8 mouse cellular contexts compared by ENCODE assay signal in genomic region chr2:71786591-71787155, GRCm38 (mm10). TPM values are rescaled to one million over a fixed set of nuclear protein-coding genes. Genes with fewer than 3 reads are reported as not detected.
DNase-seq lines count a peak whose midpoint lies in the region; ATAC-seq and TF ChIP-seq lines count a peak whose summit lies in the region.

No protein-coding gene starts in this region.

- intact Hi-C loops in heart, postnatal 14 days (cut with DNase I): loop anchor here (5.0 kb wide), 2 partner anchors 74 to 114 kb away; no protein-coding TSS in a partner anchor

- H3K4me3 ChIP-seq in MEL (ENCODE audit: control insufficient read depth in 1 of 2, insufficient read depth in 1 of 2, low read depth in 2 of 2, low read length in 2 of 2): peak overlapping the region; percentile 68 to 69
- peak overlapping the region; percentile 80 for H3K4me3 ChIP-seq in forebrain, embryonic 12.5 days (replicated peaks)
- peak overlapping the region; percentile 73 for H3K4me3 ChIP-seq in lung, embryonic 14.5 days (ENCODE audit: low read depth, low read length)
- peak overlapping the region; percentile 75 for H3K4me3 ChIP-seq in neural tube, embryonic 14.5 days (ENCODE audit: low read depth, low read length)

- H3K4me2 ChIP-seq in forebrain, embryonic 12.5 days: peak overlapping the region; percentile 95
- peak overlapping the region; percentile 89 for H3K4me2 ChIP-seq in lung, embryonic 14.5 days
- peak overlapping the region; percentile 93 for H3K4me2 ChIP-seq in neural tube, embryonic 14.5 days (ENCODE audit: low read depth, low read length)

- TF ChIP-seq CTCF in MEL (IDR thresholded peaks at IDR 0.05 in 2 of 3, conservative IDR thresholded peaks at IDR 0.05 in 1 of 3; ENCODE audit: control insufficient read depth in 1 of 3, insufficient read depth in 1 of 3, low read depth in 2 of 3, low read length in 3 of 3, poor library complexity in 1 of 3, severe bottlenecking in 1 of 3): no peak
- no peak for TF ChIP-seq CTCF in lung, embryonic 14.5 days (IDR thresholded peaks at IDR 0.05; ENCODE audit: low read depth)

- TF ChIP-seq POLR2A in MEL (IDR thresholded peaks at IDR 0.05; ENCODE audit: control insufficient read depth in 1 of 2, insufficient read depth in 1 of 2, low read depth in 1 of 2, low read length in 2 of 2, poor library complexity in 1 of 2): no peak

- no peaks in the 10 kb centered on the region for H3K9me3 ChIP-seq in MEL (replicated peaks; ENCODE audit: insufficient read depth, low read length)
- no peaks in the 10 kb centered on the region for H3K9me3 ChIP-seq in forebrain, embryonic 12.5 days
- H3K9me3 ChIP-seq in lung, embryonic 14.5 days (ENCODE audit: low read depth, low read length): no peaks in the 10 kb centered on the region
- no peaks in the 10 kb centered on the region for H3K9me3 ChIP-seq in neural tube, embryonic 14.5 days (ENCODE audit: control insufficient read depth, low read length)

- DNase-seq in MEL (ENCODE audit: low read depth, low spot score): peak; percentile 67
- peak; percentile 72 to 77 for DNase-seq in heart, postnatal 14 days
- DNase-seq in kidney, postnatal 36 days: peak; percentile 80 to 89
- peak; percentile 78 for DNase-seq in lung, embryonic 14.5 days
- DNase-seq in testis, postnatal 14 days (ENCODE audit: low spot score): peak; percentile 78

- no peaks in the 10 kb centered on the region for H3K4me1 ChIP-seq in MEL (ENCODE audit: control insufficient read depth in 1 of 2, insufficient read depth in 2 of 2, low read length in 2 of 2)
- peaks cover 25% of the 10 kb centered on the region for H3K4me1 ChIP-seq in forebrain, embryonic 12.5 days
- H3K4me1 ChIP-seq in lung, embryonic 14.5 days (ENCODE audit: insufficient read depth): 0 out of 2 replicates have a peak, but pooled peaks cover 3% of the 10 kb centered on the region
- H3K4me1 ChIP-seq in neural tube, embryonic 14.5 days (ENCODE audit: control insufficient read depth, insufficient read depth, low read length): peaks cover 7% of the 10 kb centered on the region

- under 1% methylated on average over 24 of the region's 61 CpGs for WGBS in forebrain, embryonic 12.5 days
- WGBS in lung, embryonic 14.5 days: under 1% methylated on average over 59 of the region's 61 CpGs
- under 1% methylated on average over 51 of the region's 61 CpGs for WGBS in neural tube, embryonic 14.5 days

- no peaks in the 10 kb centered on the region for H3K36me3 ChIP-seq in MEL (ENCODE audit: control insufficient read depth in 1 of 2, insufficient read depth in 2 of 2, low read length in 2 of 2)
- no peaks in the 10 kb centered on the region for H3K36me3 ChIP-seq in forebrain, embryonic 12.5 days (replicated peaks)
- H3K36me3 ChIP-seq in lung, embryonic 14.5 days (ENCODE audit: insufficient read depth): no peaks in the 10 kb centered on the region
- H3K36me3 ChIP-seq in neural tube, embryonic 14.5 days (ENCODE audit: control insufficient read depth, insufficient read depth, low read length): no peaks in the 10 kb centered on the region

- TF ChIP-seq EP300 in MEL (IDR thresholded peaks at IDR 0.05; ENCODE audit: low read depth in 1 of 2, low read length in 2 of 2): no peak

- H3K27ac ChIP-seq in MEL (ENCODE audit: control insufficient read depth, low read depth, low read length): no peak overlapping the region
- H3K27ac ChIP-seq in forebrain, embryonic 12.5 days: peak overlapping the region; percentile 82
- peak overlapping the region; percentile 89 for H3K27ac ChIP-seq in lung, embryonic 14.5 days (ENCODE audit: low read depth)
- H3K27ac ChIP-seq in neural tube, embryonic 14.5 days (ENCODE audit: low read depth, low read length): 0 out of 2 replicates have a peak overlapping the region, but pooled peaks have one; percentile 22

- no peak for TF ChIP-seq RAD21 in MEL (IDR thresholded peaks at IDR 0.05; ENCODE audit: low read depth, low read length)

- peak; percentile 59 for ATAC-seq in cerebellum, adult (ENCODE audit: insufficient number of reproducible peaks, low FRiP score, low TSS enrichment)
- ATAC-seq in forebrain, embryonic 12.5 days (ENCODE audit: low FRiP score): peak; percentile 90
- peak; percentile 89 for ATAC-seq in lung, embryonic 14.5 days (ENCODE audit: insufficient read depth)
- ATAC-seq in neural tube, embryonic 14.5 days (ENCODE audit: low read depth): peak; percentile 93

- peak overlapping the region; percentile 62 for H3K9ac ChIP-seq in MEL (ENCODE audit: control insufficient read depth, low read depth, low read length, poor library complexity, severe bottlenecking)
- H3K9ac ChIP-seq in forebrain, embryonic 12.5 days: peak overlapping the region; percentile 87
- H3K9ac ChIP-seq in lung, embryonic 14.5 days: peak overlapping the region; percentile 80
- H3K9ac ChIP-seq in neural tube, embryonic 14.5 days (replicated peaks; ENCODE audit: low read depth, low read length): peak overlapping the region; percentile 73

- H3K79me2 ChIP-seq in MEL (ENCODE audit: control insufficient read depth, insufficient read depth, low read length, poor library complexity): no peaks in the 10 kb centered on the region

- peaks cover 20 to 24% of the 10 kb centered on the region in 2 experiments for H3K27me3 ChIP-seq in MEL (ENCODE audit: control insufficient read depth in 1 of 2, insufficient read depth in 2 of 2, low read length in 2 of 2)
- H3K27me3 ChIP-seq in forebrain, embryonic 12.5 days: peaks cover 5% of the 10 kb centered on the region; the same call in 1 of the 2 replicates
- H3K27me3 ChIP-seq in lung, embryonic 14.5 days (ENCODE audit: insufficient read depth, low read length): peaks cover 13% of the 10 kb centered on the region
- H3K27me3 ChIP-seq in neural tube, embryonic 14.5 days (ENCODE audit: control insufficient read depth, insufficient read depth, low read length): no peaks in the 10 kb centered on the region; the same call in 1 of the 2 replicates

TF ChIP-seq in MEL, 35 proteins besides CTCF, POLR2A, EP300 and RAD21:
- TF ChIP-seq CHD2 (IDR thresholded peaks at IDR 0.05; ENCODE audit: low read length): no peak
TF ChIP-seq in MEL: peak in this region for 0.

RNA-seq across cellular contexts. Expression of gene Itga6, which starts 41.3 kb away (rescaled TPM):
- total RNA-seq in MEL (2012; rRNA removed): 1.0 and 2.1 TPM in 2 replicates
- 1 to 10 TPM in 1 of 2 experiments, not detected in 1; 2.7 TPM for polyA plus RNA-seq in MEL (2012; ENCODE audit: insufficient read depth in 1 of 2, insufficient read length in 2 of 2, low read depth in 1 of 2, low replicate concordance in 2 of 2, missing spikeins in 1 of 2)
- polyA plus RNA-seq in forebrain, embryonic 12.5 days (2016; fragmentation: Nextera tagmentation; extraction: Ambion mirVana): 47.1 and 48.3 TPM in 2 replicates
- 10 to 100 TPM; 79.2 to 80.7 TPM for total RNA-seq in heart, postnatal 14 days (2021)
- polyA plus RNA-seq in lung, embryonic 14.5 days (2014; fragmentation: Nextera tagmentation; extraction: Ambion mirVana): 97.3 and 97.5 TPM in 2 replicates
- 21.5 and 36.9 TPM in 2 replicates for polyA plus RNA-seq in neural tube, embryonic 14.5 days (2014; fragmentation: Nextera tagmentation; extraction: Ambion mirVana)
